Mouse (Mus musculus): Measurements from ENCODE around the gene Nol10. TPM values are rescaled to one million over a fixed set of nuclear protein-coding genes. Genes with fewer than 3 reads are reported as not detected.

Nol10 gene
- polyA plus RNA-seq, 1 experiment = 6.3 TPM

GRCm38 (mm10) chr12:17317970-17318369 is 30.3 kb upstream of the Nol10 start:
- H3K27me3 ChIP-seq (ENCODE audit: control insufficient read depth, insufficient read depth, low read length) = no peaks in the 10 kb centered on the region
- DNase-seq = no peak
- TF ChIP-seq POLR2A (IDR thresholded peaks at IDR 0.05; ENCODE audit: control insufficient read depth, extremely low read depth, insufficient read depth, low read length, poor library complexity) (no peak), CTCF (IDR thresholded peaks at IDR 0.05; ENCODE audit: borderline replicate concordance, control insufficient read depth, extremely low read depth, insufficient read depth, low read length, poor library complexity) (no peak)
- no peaks in the 10 kb centered on the region for H3K36me3 ChIP-seq (ENCODE audit: control insufficient read depth, insufficient read depth, low read length)
- no peaks in the 10 kb centered on the region for H3K4me1 ChIP-seq (replicated peaks; ENCODE audit: control insufficient read depth, insufficient read depth, low read length)
- H3K4me3 ChIP-seq (ENCODE audit: control insufficient read depth, insufficient read depth, low read length) = no peak overlapping the region
- WGBS = 91% methylated on average over 4 of the region's 4 CpGs
- no peak overlapping the region for H3K27ac ChIP-seq (ENCODE audit: control insufficient read depth, insufficient read depth, low read length)

GRCm38 (mm10) chr12:17318453-17318852 is 29.8 kb upstream of the Nol10 start:
- 94% methylated on average over 3 of the region's 3 CpGs for WGBS
- no peak overlapping the region for H3K27ac ChIP-seq (ENCODE audit: control insufficient read depth, insufficient read depth, low read length)
- DNase-seq = no peak
- H3K36me3 ChIP-seq (ENCODE audit: control insufficient read depth, insufficient read depth, low read length) = no peaks in the 10 kb centered on the region
- H3K4me3 ChIP-seq (ENCODE audit: control insufficient read depth, insufficient read depth, low read length) = no peak overlapping the region
- H3K4me1 ChIP-seq (replicated peaks; ENCODE audit: control insufficient read depth, insufficient read depth, low read length) = no peaks in the 10 kb centered on the region
- TF ChIP-seq CTCF (IDR thresholded peaks at IDR 0.05; ENCODE audit: borderline replicate concordance, control insufficient read depth, extremely low read depth, insufficient read depth, low read length, poor library complexity) (no peak), POLR2A (IDR thresholded peaks at IDR 0.05; ENCODE audit: control insufficient read depth, extremely low read depth, insufficient read depth, low read length, poor library complexity) (no peak)
- H3K27me3 ChIP-seq (ENCODE audit: control insufficient read depth, insufficient read depth, low read length) = peaks cover under 1% of the 10 kb centered on the region; the same call in 1 of the 2 replicates

- Histone ChIP-seq H3K4me1 (replicated peaks; ENCODE audit: control insufficient read depth, insufficient read depth, low read length) (no peaks in the 10 kb centered on the region), H3K4me3 (ENCODE audit: control insufficient read depth, insufficient read depth, low read length) (no peak overlapping the region), H3K27me3 (ENCODE audit: control insufficient read depth, insufficient read depth, low read length) (peaks cover 11% of the 10 kb centered on the region), H3K27ac (ENCODE audit: control insufficient read depth, insufficient read depth, low read length) (no peak overlapping the region), H3K36me3 (ENCODE audit: control insufficient read depth, insufficient read depth, low read length) (no peaks in the 10 kb centered on the region)
- TF ChIP-seq CTCF (IDR thresholded peaks at IDR 0.05; ENCODE audit: borderline replicate concordance, control insufficient read depth, extremely low read depth, insufficient read depth, low read length, poor library complexity) (no peak), POLR2A (IDR thresholded peaks at IDR 0.05; ENCODE audit: control insufficient read depth, extremely low read depth, insufficient read depth, low read length, poor library complexity) (no peak)
- no peak for DNase-seq
- WGBS = 6% methylated on average over 51 of the region's 51 CpGs
Observed at GRCm38 (mm10) chr12:17324549-17325470, 23.4 kb upstream of the Nol10 start.

- no peaks in the 10 kb centered on the region for H3K4me1 ChIP-seq (replicated peaks; ENCODE audit: control insufficient read depth, insufficient read depth, low read length)
Observed at GRCm38 (mm10) chr12:17329259-17329658, 19.0 kb upstream of the Nol10 start, which contains the start of gene Atp6v1c2. Atp6v1c2 (minus strand) TSS chr12:17329359.

GRCm38 (mm10) chr12:17333459-17333858 is 14.8 kb upstream of the Nol10 start:
- no peaks in the 10 kb centered on the region for H3K4me1 ChIP-seq (replicated peaks; ENCODE audit: control insufficient read depth, insufficient read depth, low read length)
- DNase-seq = no peak
- no peak overlapping the region for H3K4me3 ChIP-seq (ENCODE audit: control insufficient read depth, insufficient read depth, low read length)
- H3K36me3 ChIP-seq (ENCODE audit: control insufficient read depth, insufficient read depth, low read length) = no peaks in the 10 kb centered on the region
- 35% methylated on average over 1 of the region's 1 CpGs for WGBS
- no peak for TF ChIP-seq POLR2A (IDR thresholded peaks at IDR 0.05; ENCODE audit: control insufficient read depth, extremely low read depth, insufficient read depth, low read length, poor library complexity)
- TF ChIP-seq CTCF (IDR thresholded peaks at IDR 0.05; ENCODE audit: borderline replicate concordance, control insufficient read depth, extremely low read depth, insufficient read depth, low read length, poor library complexity) = no peak
- H3K27me3 ChIP-seq (ENCODE audit: control insufficient read depth, insufficient read depth, low read length) = no peaks in the 10 kb centered on the region
- H3K27ac ChIP-seq (ENCODE audit: control insufficient read depth, insufficient read depth, low read length) = no peak overlapping the region

More at GRCm38 (mm10) chr12:17329259-17329658, 19.0 kb upstream of the Nol10 start, which contains the start of gene Atp6v1c2:
- Histone ChIP-seq H3K4me3 (ENCODE audit: control insufficient read depth, insufficient read depth, low read length) (no peak within 1 kb of the TSS), H3K27me3 (ENCODE audit: control insufficient read depth, insufficient read depth, low read length) (peaks cover 5% of the 10 kb centered on the region; the same call in 1 of the 2 replicates), H3K27ac (ENCODE audit: control insufficient read depth, insufficient read depth, low read length) (no peak within 1 kb of the TSS), H3K36me3 (ENCODE audit: control insufficient read depth, insufficient read depth, low read length) (no peaks in the 10 kb centered on the region)
- DNase-seq = no peak
- 50% methylated on average over 3 of the region's 3 CpGs for WGBS
- no peak for TF ChIP-seq POLR2A (IDR thresholded peaks at IDR 0.05; ENCODE audit: control insufficient read depth, extremely low read depth, insufficient read depth, low read length, poor library complexity)
- no peak for TF ChIP-seq CTCF (IDR thresholded peaks at IDR 0.05; ENCODE audit: borderline replicate concordance, control insufficient read depth, extremely low read depth, insufficient read depth, low read length, poor library complexity)

GRCm38 (mm10) chr12:17338338-17338737 is 9.9 kb upstream of the Nol10 start:
- Histone ChIP-seq H3K4me3 (ENCODE audit: control insufficient read depth, insufficient read depth, low read length) (no peak overlapping the region), H3K4me1 (replicated peaks; ENCODE audit: control insufficient read depth, insufficient read depth, low read length) (no peaks in the 10 kb centered on the region), H3K27me3 (ENCODE audit: control insufficient read depth, insufficient read depth, low read length) (no peaks in the 10 kb centered on the region), H3K27ac (ENCODE audit: control insufficient read depth, insufficient read depth, low read length) (no peak overlapping the region), H3K36me3 (ENCODE audit: control insufficient read depth, insufficient read depth, low read length) (no peaks in the 10 kb centered on the region)
- TF ChIP-seq POLR2A (IDR thresholded peaks at IDR 0.05; ENCODE audit: control insufficient read depth, extremely low read depth, insufficient read depth, low read length, poor library complexity) (no peak), CTCF (IDR thresholded peaks at IDR 0.05; ENCODE audit: borderline replicate concordance, control insufficient read depth, extremely low read depth, insufficient read depth, low read length, poor library complexity) (no peak)
- DNase-seq = no peak
- WGBS = 88% methylated on average over 2 of the region's 2 CpGs
